Mouse (Mus musculus): ENCODE results near the gene Mcm6. TPM values are rescaled to one million over a fixed set of nuclear protein-coding genes. Genes with fewer than 3 reads are reported as not detected.
A peak's percentile ranks its signal among the peaks of the same experiment; 100 is the strongest.
"Not testable (repeated sequence)": the region's sequence is repeated elsewhere in the genome, so short reads cannot be mapped to it uniquely, and the experiment has no call there.

Mcm6 gene
- polyA plus RNA-seq, 1 experiment: 1.9 TPM

DNA sequence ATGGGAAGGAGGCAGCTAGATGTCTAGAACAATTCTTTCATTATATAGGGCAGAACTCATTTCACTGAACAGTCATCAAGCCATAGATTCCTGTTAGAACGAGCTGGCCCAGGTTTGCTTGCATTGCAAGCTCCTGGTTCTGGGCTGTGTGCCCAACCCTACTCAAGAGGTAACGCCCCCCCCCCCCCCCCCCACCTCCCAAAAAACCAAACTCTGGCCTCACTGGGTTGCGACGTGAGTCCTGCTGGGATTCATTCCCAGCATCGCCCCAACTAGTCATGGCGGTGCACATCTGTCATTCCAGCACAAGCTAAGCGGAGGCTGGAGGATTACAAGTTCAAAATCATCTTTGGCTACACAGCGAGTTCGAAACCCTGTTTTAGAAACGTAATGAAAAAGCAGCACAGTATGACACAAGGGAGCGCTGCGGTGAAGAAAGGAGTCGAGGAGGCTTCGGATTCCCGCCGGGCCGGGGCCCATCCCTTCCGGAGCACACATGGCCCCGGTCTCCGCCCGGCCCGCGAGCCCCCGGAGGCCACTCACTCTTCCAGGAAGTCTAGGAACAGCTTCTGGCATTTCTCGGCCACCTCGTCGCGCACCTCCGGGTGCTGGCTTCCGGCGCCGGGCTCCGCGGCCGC is 429 bp downstream of the Mcm6 start:
- Histone ChIP-seq H3K27ac (replicated peaks; ENCODE audit: low read depth, low read length) (no peak overlapping the region), H3K4me1 (ENCODE audit: control insufficient read depth, insufficient read depth, insufficient read length, low read length) (no peaks in the 10 kb centered on the region), H3K4me3 (ENCODE audit: insufficient read depth, low read depth, low read length) (peak overlapping the region; percentile 79)

DNA sequence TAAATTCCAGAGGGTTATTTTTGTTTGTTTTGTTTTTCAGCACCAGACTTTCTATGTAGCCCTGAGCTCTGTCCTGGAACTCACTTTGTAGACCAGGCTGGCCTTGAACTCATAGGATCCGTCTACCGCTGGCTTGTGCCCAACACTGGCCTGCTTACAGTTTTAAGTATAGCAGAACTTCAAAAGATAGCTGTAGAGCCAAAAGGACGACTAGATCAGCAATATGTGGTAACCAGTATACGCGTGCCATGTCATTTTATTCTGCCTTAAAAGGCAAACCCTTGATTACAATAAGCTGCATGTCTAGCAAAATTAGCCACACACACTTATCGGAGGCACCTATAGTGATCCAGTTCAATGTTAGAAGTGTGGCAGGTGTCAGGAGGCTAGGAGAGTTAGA is 1.2 kb downstream of the Mcm6 start:
- Histone ChIP-seq H3K4me1 (ENCODE audit: control insufficient read depth, insufficient read depth, insufficient read length, low read length) (no peaks in the 10 kb centered on the region), H3K4me3 (ENCODE audit: insufficient read depth, low read depth, low read length) (no peak overlapping the region), H3K27ac (replicated peaks; ENCODE audit: low read depth, low read length) (no peak overlapping the region)

DNA sequence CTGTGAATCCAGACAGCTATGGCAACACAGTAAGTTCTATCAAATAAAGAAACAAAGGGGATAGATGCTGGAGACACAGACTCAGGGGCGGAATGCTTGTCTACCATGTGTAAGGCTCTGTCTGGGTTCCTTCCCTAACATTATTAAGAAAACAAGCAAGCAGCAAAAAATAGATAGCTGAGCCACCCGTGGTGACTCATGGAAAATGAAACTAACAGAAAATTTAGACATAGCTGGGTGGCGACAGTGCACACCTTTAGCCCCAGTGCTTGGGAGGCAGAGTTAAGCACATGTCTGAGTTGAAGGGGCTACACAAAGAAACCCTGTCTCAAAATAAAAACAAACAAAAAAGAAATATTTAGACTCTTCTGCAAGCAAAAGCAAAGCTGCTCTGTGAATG is 2.0 kb downstream of the Mcm6 start:
- no peak overlapping the region for H3K4me3 ChIP-seq (ENCODE audit: insufficient read depth, low read depth, low read length)

DNA sequence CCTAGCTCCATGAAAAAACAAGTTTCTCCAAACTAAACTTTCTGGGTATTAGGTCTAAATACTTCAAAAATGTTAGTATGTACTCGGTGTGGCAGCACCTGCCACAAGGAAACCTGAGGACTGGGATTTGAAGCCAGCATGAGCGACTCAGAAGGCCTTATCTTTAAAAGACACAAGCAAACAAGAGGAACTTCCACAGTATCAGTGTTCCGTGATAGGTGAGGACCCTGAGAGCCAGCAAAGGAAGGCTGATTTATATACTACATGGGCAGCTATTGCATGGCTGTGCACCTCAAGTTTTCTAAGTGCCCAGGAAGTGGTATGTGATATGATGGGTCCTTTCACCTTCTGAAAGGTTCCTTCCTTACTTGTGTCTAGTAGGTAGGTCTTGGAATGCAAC is 6.4 kb downstream of the Mcm6 start:
- Histone ChIP-seq H3K27ac (replicated peaks; ENCODE audit: low read depth, low read length) (no peak overlapping the region), H3K4me1 (ENCODE audit: control insufficient read depth, insufficient read depth, insufficient read length, low read length) (no peaks in the 10 kb centered on the region), H3K4me3 (ENCODE audit: insufficient read depth, low read depth, low read length) (no peak overlapping the region)

More for the DNA sequence above, 2.0 kb downstream of the Mcm6 start:
- H3K27ac ChIP-seq (replicated peaks; ENCODE audit: low read depth, low read length): no peak overlapping the region
- H3K4me1 ChIP-seq (ENCODE audit: control insufficient read depth, insufficient read depth, insufficient read length, low read length): no peaks in the 10 kb centered on the region

DNA sequence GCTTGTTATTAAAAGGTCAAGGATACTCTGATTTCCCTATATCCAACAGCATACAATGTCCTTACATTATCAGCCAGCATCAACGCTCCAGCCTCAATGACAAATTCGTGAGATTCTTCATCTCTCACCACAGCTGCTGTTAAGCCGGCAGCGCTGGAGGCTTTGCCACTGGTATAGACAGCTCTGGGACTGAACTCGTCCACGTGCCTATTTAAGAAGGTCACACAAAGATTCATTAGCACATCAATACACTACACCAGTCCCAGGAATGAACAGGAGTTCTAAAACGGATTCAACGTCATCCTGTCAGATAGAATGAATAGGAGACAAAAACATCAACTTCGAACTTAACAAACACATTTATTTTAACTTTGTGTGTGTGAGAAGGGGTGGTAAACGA is 15.2 kb downstream of the Mcm6 start:
- Histone ChIP-seq H3K4me1 (ENCODE audit: control insufficient read depth, insufficient read depth, insufficient read length, low read length) (no peaks in the 10 kb centered on the region), H3K27ac (replicated peaks; ENCODE audit: low read depth, low read length) (no peak overlapping the region), H3K4me3 (ENCODE audit: insufficient read depth, low read depth, low read length) (no peak overlapping the region)

DNA sequence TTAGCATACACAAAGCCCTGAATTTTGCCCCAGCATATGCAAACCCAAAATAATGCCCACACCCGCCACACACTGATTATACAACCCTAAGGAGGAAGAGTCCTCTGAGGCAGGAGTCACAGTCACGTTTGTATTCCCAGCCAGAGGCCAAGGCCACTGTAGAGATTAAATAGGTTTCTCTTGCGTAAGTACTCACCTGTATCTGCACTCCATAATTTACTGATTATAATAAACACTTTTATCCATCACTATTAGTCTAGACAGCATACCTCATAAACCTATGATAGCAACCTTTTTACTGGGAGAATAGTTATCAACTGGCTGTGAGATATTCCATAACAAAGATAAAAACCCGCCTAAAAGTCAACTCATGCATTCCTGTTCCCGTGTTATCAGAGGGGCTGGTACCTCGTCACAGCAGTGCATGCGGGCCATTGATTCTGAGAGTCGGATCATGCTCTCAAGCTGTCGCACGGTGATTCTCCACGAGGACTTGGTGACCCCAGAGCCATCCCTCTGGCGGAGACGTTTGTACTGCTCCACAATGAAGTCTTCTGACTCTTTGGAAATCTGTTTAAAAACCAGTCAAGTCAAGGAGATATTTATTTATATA is 21.6 kb downstream of the Mcm6 start:
- Histone ChIP-seq H3K27ac (replicated peaks; ENCODE audit: low read depth, low read length) (no peak overlapping the region), H3K4me1 (ENCODE audit: control insufficient read depth, insufficient read depth, insufficient read length, low read length) (no peaks in the 10 kb centered on the region), H3K4me3 (ENCODE audit: insufficient read depth, low read depth, low read length) (no peak overlapping the region)

DNA sequence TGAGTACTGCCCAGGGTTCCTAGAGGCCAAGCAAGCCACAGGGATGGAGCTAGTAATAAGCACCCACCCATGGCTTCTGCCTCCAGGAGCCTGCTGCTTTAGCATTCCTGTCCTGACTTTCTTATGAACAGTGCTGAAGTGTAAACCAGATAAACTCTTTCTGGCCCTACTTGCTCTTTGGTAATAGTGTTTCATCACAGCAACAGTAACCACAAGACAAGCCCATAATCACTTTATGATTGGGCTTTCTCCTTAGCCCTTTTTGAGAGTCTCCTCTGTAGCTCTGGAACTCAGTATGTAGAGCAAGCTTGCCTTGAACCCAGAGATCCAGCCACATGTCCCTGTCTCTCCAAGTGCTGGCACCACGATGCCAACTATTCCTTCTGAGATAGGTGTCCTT is 29.2 kb downstream of the Mcm6 start:
- Histone ChIP-seq H3K4me1 (ENCODE audit: control insufficient read depth, insufficient read depth, insufficient read length, low read length) (no peaks in the 10 kb centered on the region), H3K27ac (replicated peaks; ENCODE audit: low read depth, low read length) (no peak overlapping the region), H3K4me3 (ENCODE audit: insufficient read depth, low read depth, low read length) (no peak overlapping the region)

DNA sequence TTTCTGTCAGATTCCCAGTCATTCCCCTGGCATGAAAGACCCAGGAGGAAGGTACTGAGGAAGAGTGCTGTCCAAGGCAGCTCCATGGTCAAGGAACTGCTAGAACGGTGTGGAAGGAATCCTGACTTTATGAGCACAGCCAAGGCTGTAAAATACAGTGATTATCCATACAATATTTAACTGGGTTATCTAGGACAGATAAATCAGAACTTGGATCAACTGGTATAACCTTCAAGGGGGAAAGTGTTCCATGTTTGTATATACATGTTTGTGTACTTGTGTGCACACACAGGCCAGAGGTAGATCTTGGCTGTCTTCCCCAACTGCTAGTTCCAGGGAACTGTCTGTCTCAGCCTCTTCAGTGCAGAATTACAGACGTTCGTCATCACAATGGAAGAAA is 31.2 kb downstream of the Mcm6 start, which contains the start of gene Lct:
Gene Lct, minus strand, starts transcription at position 101 of the 400 bp plus-strand sequence.
- Histone ChIP-seq H3K4me3 (ENCODE audit: insufficient read depth, low read depth, low read length) (no peak within 1 kb of the TSS), H3K4me1 (ENCODE audit: control insufficient read depth, insufficient read depth, insufficient read length, low read length) (no peaks in the 10 kb centered on the region), H3K27ac (replicated peaks; ENCODE audit: low read depth, low read length) (no peak within 1 kb of the TSS)

DNA sequence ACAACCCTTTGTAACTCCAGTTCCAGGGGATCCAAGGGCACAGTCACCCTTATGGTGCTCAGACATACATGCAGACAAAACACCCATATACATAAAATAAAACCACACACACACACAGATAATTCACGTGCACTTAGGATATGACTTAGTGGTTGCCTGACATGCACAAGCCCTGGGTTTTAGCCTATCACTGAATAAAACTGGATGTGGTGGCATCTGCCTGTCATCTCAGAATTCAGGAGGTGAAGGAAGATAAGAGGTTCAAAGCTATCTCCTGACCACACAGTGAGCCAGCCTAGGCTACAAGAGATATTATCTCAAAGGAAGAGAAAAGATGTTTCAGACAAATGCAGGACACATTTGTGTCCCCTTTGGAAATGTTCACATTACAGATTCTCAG is 32.3 kb downstream of the Mcm6 start:
- H3K4me3 ChIP-seq (ENCODE audit: insufficient read depth, low read depth, low read length): no peak overlapping the region
- no peaks in the 10 kb centered on the region for H3K4me1 ChIP-seq (ENCODE audit: control insufficient read depth, insufficient read depth, insufficient read length, low read length)
- no peak overlapping the region for H3K27ac ChIP-seq (replicated peaks; ENCODE audit: low read depth, low read length)

DNA sequence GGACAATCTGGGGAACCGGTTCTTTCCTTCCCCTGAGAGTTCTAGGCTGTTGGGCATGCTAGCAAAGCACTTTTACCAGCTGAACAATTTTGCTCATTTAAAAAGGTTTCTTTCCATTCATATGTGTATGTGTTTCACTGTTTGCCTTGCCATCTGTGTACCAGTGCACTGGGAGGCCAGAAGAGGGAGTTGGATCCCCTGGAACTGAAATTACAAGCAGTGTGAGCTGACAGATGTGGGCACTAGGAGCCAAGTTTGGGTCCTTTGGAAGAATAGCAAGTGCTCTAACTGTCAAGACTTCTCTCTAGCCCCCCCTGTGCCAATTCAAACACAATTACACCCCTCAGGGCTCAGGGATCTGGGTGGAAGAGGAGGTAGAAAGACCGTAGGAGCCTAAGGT is 34.7 kb downstream of the Mcm6 start:
- Histone ChIP-seq H3K27ac (replicated peaks; ENCODE audit: low read depth, low read length) (no peak overlapping the region), H3K4me3 (ENCODE audit: insufficient read depth, low read depth, low read length) (no peak overlapping the region), H3K4me1 (ENCODE audit: control insufficient read depth, insufficient read depth, insufficient read length, low read length) (no peaks in the 10 kb centered on the region)

DNA sequence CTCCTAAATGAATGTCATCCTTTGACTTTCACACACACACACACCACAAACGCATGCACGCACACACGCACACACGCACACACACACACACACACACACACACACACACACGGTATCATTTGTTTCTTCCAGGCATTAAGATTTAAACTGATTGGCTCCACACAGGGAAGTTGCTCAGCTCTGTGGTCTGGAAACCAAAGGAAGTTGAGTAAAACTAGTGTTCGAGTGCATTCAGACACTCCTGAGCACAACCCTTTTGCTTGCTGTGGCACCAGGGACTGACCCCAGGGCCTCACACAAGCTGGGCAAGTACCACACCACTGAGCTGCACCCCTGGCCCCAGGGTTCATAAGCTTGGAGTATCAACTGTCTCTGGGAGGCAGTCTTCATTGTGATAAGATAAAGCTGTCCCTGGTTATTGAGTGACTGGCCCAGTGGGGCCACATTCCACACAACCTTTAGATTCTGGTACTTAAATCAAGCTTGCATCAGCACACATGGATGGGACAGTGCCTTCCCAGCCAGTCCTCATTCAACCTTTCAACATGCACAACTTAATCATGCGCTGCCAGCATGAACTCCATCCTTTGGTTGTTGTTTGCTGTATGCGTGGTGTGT is 36.3 kb downstream of the Mcm6 start:
- Histone ChIP-seq H3K4me1 (ENCODE audit: control insufficient read depth, insufficient read depth, insufficient read length, low read length) (no peaks in the 10 kb centered on the region), H3K4me3 (ENCODE audit: insufficient read depth, low read depth, low read length) (no peak overlapping the region), H3K27ac (replicated peaks; ENCODE audit: low read depth, low read length) (no peak overlapping the region)

DNA sequence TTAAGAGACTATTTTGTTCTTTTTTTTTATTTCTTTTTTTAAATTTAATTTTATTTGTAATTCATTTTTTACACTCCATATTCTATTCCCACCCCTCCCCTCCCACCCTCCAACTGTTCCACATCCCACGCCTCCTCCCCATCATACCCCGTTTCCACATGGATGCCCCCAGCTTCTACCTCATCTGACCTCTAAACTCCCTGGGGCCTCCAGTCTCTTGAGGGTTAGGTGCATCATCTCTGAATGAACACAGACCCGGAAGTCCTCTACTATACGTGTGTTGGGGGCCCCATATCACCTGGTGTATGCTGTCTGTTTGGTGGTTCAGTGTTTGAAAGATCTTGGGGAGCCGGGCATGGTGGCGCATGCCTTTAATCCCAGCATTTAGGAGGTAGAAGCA is 40.2 kb downstream of the Mcm6 start:
- not testable (repeated sequence) for H3K4me3 ChIP-seq (ENCODE audit: insufficient read depth, low read depth, low read length); H3K4me1 ChIP-seq (ENCODE audit: control insufficient read depth, insufficient read depth, insufficient read length, low read length); H3K27ac ChIP-seq (replicated peaks; ENCODE audit: low read depth, low read length)

DNA sequence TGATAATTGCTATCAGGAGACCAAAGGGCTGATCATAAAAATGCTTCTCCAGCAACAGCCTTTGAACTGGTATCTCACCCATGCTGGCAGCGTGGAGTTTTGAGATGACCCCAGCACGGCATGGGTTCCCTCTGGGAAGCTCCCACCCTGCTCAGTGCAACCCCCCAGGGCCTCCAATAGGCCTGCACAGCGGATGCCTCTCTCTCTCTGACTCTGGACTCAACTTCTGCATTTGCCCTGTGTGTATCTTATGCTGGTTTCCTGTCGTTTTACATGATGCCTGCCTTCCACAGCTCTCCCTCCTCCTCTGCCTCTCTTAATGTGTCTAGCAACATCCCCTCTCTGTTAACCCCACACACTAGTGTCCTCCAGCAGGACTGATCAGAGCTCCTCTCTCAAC is 44.8 kb downstream of the Mcm6 start:
- Histone ChIP-seq H3K4me3 (ENCODE audit: insufficient read depth, low read depth, low read length) (no peak overlapping the region), H3K27ac (replicated peaks; ENCODE audit: low read depth, low read length) (no peak overlapping the region), H3K4me1 (ENCODE audit: control insufficient read depth, insufficient read depth, insufficient read length, low read length) (no peaks in the 10 kb centered on the region)

DNA sequence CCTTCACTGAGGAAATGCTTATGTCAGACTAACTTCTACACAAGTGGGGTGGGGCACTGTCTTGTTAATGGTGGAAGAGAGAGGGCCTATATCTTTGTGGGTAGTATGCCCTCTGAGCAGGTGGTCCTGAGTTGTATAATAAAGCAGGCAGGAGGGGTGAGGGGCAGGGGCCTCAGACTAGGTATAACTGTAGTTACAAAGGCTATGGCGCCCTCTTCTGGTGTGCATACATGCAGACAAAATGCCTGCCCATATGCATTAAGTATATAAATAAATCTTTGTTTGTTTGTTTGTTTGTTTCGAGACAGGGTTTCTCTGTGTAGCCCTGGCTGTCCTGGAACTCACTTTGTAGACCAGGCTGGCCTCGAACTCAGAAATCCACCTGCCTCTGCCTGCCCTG is 50.4 kb downstream of the Mcm6 start:
- no peaks in the 10 kb centered on the region for H3K4me1 ChIP-seq (ENCODE audit: control insufficient read depth, insufficient read depth, insufficient read length, low read length)
- no peak overlapping the region for H3K27ac ChIP-seq (replicated peaks; ENCODE audit: low read depth, low read length)
- no peak overlapping the region for H3K4me3 ChIP-seq (ENCODE audit: insufficient read depth, low read depth, low read length)

DNA sequence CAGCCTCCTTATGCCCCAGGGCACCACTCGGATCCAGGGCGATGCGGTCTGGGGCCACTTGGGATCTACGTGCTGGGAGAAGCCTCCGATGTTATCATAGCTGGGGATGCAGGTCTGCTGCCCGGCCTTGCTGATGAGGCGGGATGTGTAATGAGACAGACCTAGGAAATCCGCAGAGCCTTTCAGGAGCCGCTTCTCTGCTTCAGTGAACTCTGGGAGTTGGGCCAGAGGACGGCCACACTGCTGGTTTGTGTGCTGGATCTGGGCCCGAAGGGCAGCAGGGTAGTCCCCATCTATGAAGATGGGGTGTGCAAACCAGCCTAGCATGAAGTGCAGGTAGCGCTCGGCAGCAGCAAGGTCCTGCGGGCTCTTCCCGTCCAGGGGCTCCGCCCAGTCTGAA is 55.6 kb downstream of the Mcm6 start:
- Histone ChIP-seq H3K4me1 (ENCODE audit: control insufficient read depth, insufficient read depth, insufficient read length, low read length) (no peaks in the 10 kb centered on the region), H3K4me3 (ENCODE audit: insufficient read depth, low read depth, low read length) (no peak overlapping the region), H3K27ac (replicated peaks; ENCODE audit: low read depth, low read length) (no peak overlapping the region)
